Mouse (Mus musculus) stomach, postnatal 0 days (tissue): ENCODE data around the gene Ubxn6. TPM values are rescaled to one million over a fixed set of nuclear protein-coding genes. Genes with fewer than 3 reads are reported as not detected.

ENCODE experiments used
- ATAC-seq: fragments of 200-750 bp; cut with Nextera tagmentation; 2 replicates; pipeline ENCODE4 v1.8.0; 2017; ENCODE audit not compliant: low FRiP score, low TSS enrichment
- DNase-seq: peaks from one replicate; pipeline ENCODE4 v3.0.0-alpha.2; 2016; ENCODE audit warnings: low spot score
- H3K27ac ChIP-seq: fragments of 300-500 bp; sonication (generic); replicated peaks from 2 replicates; pipeline ENCODE4 v1.5.1; 2014; ENCODE audit warnings: mild to moderate bottlenecking, control low read depth
- H3K27me3 ChIP-seq: fragments of 300-500 bp; sonication (generic); 2 replicates; pipeline ENCODE4 v1.6.1; 2014; ENCODE audit warnings: low read length; ENCODE audit not compliant: control insufficient read depth, insufficient read depth
- H3K36me3 ChIP-seq: fragments of 300-500 bp; sonication (generic); 2 replicates; pipeline ENCODE4 v1.6.1; 2014; ENCODE audit warnings: low read length, mixed read lengths; ENCODE audit not compliant: control insufficient read depth, insufficient read depth
- H3K4me1 ChIP-seq: fragments of 300-500 bp; sonication (generic); replicated peaks from 2 replicates; pipeline ENCODE4 v1.6.1; 2014; ENCODE audit warnings: antibody characterized with exemption; ENCODE audit not compliant: control insufficient read depth, insufficient read depth
- H3K4me2 ChIP-seq: fragments of 300-500 bp; sonication (generic); replicated peaks from 2 replicates; pipeline ENCODE4 v1.6.1; 2014; ENCODE audit warnings: low read depth, mild to moderate bottlenecking, control low read depth, moderate library complexity
- H3K4me3 ChIP-seq: fragments of 300-500 bp; sonication (generic); 2 replicates; pipeline ENCODE4 v1.5.1; 2014; ENCODE audit warnings: low read depth, low read length, control low read depth
- H3K9ac ChIP-seq: fragments of 300-500 bp; sonication (generic); 2 replicates; pipeline ENCODE4 v1.6.1; 2014; ENCODE audit warnings: mild to moderate bottlenecking, low read length, control low read depth, mixed read lengths
- H3K9me3 ChIP-seq: fragments of 300-500 bp; sonication (generic); 2 replicates; pipeline ENCODE4 v1.6.1; 2016; ENCODE audit warnings: low read length; ENCODE audit not compliant: control insufficient read depth
- CTCF ChIP-seq: IDR thresholded peaks from 2 replicates; pipeline ENCODE4 v1.5.1; 2016; ENCODE audit warnings: antibody characterized with exemption, low read depth, mild to moderate bottlenecking, moderate library complexity
- EP300 ChIP-seq: optimal IDR thresholded peaks from 2 replicates; pipeline ENCODE3; 2016; ENCODE audit warnings: antibody characterized with exemption
- WGBS: fragments of 180-500 bp; shearing (Covaris S2); extraction: QIAGEN DNeasy Blood & Tissue Kit; methylation state at CpG from one replicate; pipeline ENCODE4 v1.1.7; 2014; 5-methylcytosine and 5-hydroxymethylcytosine counted together
- polyA plus RNA-seq: library from polyadenylated mRNA; unstranded; fragments of >200 nt; fragmentation: Nextera tagmentation; extraction: Ambion mirVana; gene quantifications from 2 replicates; pipeline ENCODE4 v1.2.1, GENCODE M21; 2015

Gene Ubxn6
- polyA plus RNA-seq, 1 experiment from 2014 or later, result 43.0 TPM

DNA sequence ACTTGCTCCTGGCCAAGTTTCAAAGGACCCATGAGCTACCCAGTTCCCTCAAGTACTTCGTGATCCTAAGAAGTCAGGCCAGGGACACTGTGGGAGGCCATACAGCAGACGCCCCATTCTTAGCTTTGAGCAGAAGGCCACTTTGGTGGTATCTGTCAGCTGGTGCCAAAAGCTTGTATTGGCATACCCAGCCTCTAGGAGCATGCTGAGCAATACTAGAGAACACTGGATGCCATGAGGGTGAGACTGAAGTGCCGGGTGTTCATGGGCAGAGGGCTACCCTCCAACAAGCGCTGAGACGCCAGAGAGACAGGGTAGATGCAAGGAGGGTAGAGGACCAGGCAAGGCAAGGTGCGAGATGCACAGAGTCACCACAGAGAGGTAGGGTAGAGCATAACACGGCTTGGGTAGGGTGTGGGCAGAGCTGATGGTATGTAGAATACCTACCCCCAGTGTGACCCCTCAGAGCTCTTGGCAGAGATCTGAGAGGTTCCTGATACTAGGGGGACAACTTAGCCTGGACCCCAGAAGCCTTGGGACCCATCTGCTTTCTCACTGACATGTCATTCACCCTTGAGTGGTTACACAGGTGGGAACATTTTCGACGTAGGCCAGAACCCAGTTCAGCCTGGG lies 44.5 kb downstream of the Ubxn6 start:
- H3K9ac ChIP-seq, result no peak overlapping the region
- peaks cover 8% of the 10 kb centered on the region for H3K4me1 ChIP-seq
- 88% methylated on average over 9 of the region's 9 CpGs for WGBS
- no peak overlapping the region for H3K4me3 ChIP-seq
- peaks cover 2% of the 10 kb centered on the region; the same call in 1 of the 2 replicates for H3K36me3 ChIP-seq
- DNase-seq (no peak), ATAC-seq (no peak)
- no peak overlapping the region for H3K4me2 ChIP-seq
- H3K9me3 ChIP-seq, result no peaks in the 10 kb centered on the region
- H3K27me3 ChIP-seq, result no peaks in the 10 kb centered on the region
- no peak overlapping the region for H3K27ac ChIP-seq
- TF ChIP-seq EP300 (no peak), CTCF (no peak)

DNA sequence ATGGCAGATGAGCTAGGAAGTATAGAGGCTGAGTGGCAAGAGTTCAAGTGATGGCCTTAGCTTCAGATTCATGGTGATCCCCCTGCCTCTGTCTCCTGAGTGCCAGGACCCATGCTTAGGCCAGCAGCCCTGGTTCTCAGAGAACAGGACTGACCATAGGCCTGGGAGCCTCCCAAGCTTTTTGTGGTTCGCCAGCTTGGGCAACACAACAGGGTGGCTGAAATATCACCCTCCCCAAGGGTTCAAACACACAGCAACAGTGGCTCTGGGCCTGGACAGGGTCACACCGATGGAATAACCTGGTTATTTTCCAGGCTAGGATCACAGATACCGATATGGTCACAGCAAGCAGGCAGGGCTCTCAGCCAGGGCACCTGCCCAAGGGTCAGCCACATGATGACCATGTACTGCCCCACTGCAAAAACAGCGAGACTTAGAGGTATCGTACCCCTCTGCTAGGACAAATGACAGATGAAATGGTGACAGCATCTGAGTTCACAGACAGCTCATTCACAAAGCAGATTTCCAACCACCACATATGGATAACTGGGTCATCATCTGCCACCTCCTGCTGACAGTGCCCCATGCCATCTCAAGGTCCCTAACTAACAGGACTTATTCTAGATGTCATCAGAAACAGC lies 46.9 kb downstream of the Ubxn6 start:
- no peaks in the 10 kb centered on the region for H3K27me3 ChIP-seq
- TF ChIP-seq CTCF (no peak), EP300 (no peak)
- H3K4me1 ChIP-seq, result peaks cover 2% of the 10 kb centered on the region
- H3K36me3 ChIP-seq, result peaks cover 2% of the 10 kb centered on the region; the same call in 1 of the 2 replicates
- no peak overlapping the region for H3K4me3 ChIP-seq
- H3K9me3 ChIP-seq, result no peaks in the 10 kb centered on the region
- no peak overlapping the region for H3K9ac ChIP-seq
- 0 out of 2 replicates have a peak overlapping the region, but pooled peaks have one; percentile 40 for H3K27ac ChIP-seq
- WGBS, result 85% methylated on average over 5 of the region's 5 CpGs
- ATAC-seq, result no peak
- no peak for DNase-seq
- H3K4me2 ChIP-seq, result no peak overlapping the region

DNA sequence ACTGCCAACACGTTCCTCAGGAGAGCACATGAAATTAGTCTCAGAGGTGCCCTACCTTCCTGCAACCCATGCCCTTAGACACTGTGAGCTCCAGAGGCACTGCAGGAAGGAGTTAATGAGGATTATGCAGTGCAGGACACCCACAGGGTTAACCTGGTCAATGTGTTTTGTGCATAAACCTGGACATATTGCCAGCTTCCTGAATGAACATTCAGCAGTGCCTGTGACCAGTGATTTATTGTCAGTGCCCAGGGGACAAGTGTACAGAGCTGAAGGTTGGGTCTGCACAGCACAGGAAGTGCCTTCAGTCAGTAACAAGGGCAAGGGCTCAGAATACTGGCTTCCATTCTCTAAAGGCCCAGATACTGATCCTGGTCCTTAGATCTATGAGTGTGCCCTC lies 47.9 kb downstream of the Ubxn6 start:
- H3K27ac ChIP-seq, result 0 out of 2 replicates have a peak overlapping the region, but pooled peaks have one; percentile 40
- ATAC-seq (no peak), DNase-seq (no peak)
- no peak overlapping the region for H3K4me2 ChIP-seq
- H3K36me3 ChIP-seq, result peaks cover 2% of the 10 kb centered on the region; the same call in 1 of the 2 replicates
- no peaks in the 10 kb centered on the region for H3K27me3 ChIP-seq
- H3K4me1 ChIP-seq, result no peaks in the 10 kb centered on the region
- 58% methylated on average over 1 of the region's 1 CpGs for WGBS
- TF ChIP-seq EP300, result no peak
- no peak overlapping the region for H3K4me3 ChIP-seq
- no peaks in the 10 kb centered on the region for H3K9me3 ChIP-seq
- no peak overlapping the region for H3K9ac ChIP-seq

DNA sequence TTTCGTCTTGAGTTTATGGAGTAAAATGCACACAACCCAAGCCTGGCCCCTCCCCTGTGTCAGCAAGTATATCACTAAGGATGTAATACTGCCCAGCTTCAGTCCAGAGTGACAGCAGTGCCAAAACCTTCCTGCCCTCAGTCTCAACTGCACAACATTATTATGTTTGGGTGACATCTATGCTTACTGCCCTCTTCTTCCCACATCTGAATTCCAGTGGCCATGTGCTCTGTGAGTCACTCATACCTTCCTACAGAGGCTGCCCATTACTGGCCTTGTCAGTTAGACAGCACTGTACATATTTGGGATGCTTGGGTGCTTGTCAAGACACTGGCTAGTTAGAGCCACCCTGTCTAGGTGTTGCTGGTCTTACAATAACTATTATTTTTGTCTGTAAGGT lies 48.5 kb downstream of the Ubxn6 start:
- H3K9me3 ChIP-seq, result no peaks in the 10 kb centered on the region
- H3K9ac ChIP-seq, result no peak overlapping the region
- H3K36me3 ChIP-seq, result peaks cover 2% of the 10 kb centered on the region; the same call in 1 of the 2 replicates
- no peak overlapping the region for H3K4me3 ChIP-seq
- H3K4me1 ChIP-seq, result no peaks in the 10 kb centered on the region
- DNase-seq (no peak), ATAC-seq (no peak)
- TF ChIP-seq CTCF (no peak), EP300 (no peak)
- 75% methylated on average over 1 of the region's 1 CpGs for WGBS
- 0 out of 2 replicates have a peak overlapping the region, but pooled peaks have one; percentile 45 for H3K27ac ChIP-seq
- no peaks in the 10 kb centered on the region for H3K27me3 ChIP-seq
- no peak overlapping the region for H3K4me2 ChIP-seq

DNA sequence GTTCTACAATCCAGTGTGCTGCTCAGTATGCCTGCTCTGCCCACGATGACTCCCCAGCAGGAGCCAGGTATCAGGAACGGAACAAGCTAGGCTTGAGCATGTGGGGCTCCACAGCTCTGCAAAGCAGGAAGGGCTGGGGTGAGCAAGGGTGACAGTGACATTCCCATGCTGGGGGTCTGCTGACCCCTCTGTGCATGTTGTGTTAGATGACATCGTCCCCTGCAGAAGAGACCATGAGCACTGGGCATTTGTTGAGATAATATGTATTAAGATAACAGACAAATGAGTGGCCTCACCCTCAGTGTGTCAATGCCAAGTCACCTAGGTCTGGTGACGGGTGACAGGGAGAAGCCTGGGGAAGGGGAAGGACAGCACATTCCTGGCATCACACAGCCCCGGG lies 49.9 kb downstream of the Ubxn6 start:
- no peak for TF ChIP-seq EP300
- no peak for TF ChIP-seq CTCF
- 66% methylated on average over 5 of the region's 5 CpGs for WGBS
- Histone ChIP-seq H3K4me2 (no peak overlapping the region), H3K27me3 (no peaks in the 10 kb centered on the region), H3K9me3 (no peaks in the 10 kb centered on the region), H3K27ac (0 out of 2 replicates have a peak overlapping the region, but pooled peaks have one; percentile 20), H3K4me1 (no peaks in the 10 kb centered on the region), H3K4me3 (no peak overlapping the region), H3K36me3 (peaks cover 2% of the 10 kb centered on the region; the same call in 1 of the 2 replicates), H3K9ac (no peak overlapping the region)
- ATAC-seq (no peak), DNase-seq (no peak)

DNA sequence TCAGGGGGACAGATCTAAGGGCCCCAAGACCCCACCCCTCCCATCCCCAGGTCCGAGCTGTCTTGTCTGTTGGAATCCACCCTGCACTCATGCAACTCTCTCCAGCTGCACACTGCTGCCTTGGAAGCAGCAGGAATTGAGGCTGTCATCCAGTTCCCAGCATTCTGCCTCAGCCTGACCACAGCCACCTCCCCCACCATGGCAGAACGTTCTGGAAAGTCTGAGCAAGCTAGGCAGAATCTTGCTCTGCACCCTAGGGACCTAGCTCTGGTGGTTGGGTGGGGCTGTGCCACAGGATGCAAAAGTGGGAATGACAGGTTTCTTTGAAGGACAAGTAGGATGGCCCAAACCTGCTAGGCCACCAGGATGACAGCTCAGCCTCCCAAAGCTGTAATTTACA lies 50.4 kb downstream of the Ubxn6 start:
- Histone ChIP-seq H3K9me3 (no peaks in the 10 kb centered on the region), H3K27ac (peak overlapping the region; percentile 76; the same call in 1 of the 2 replicates), H3K4me3 (no peak overlapping the region), H3K36me3 (peaks cover 2% of the 10 kb centered on the region; the same call in 1 of the 2 replicates), H3K27me3 (no peaks in the 10 kb centered on the region), H3K4me2 (no peak overlapping the region), H3K9ac (no peak overlapping the region), H3K4me1 (no peaks in the 10 kb centered on the region)
- ATAC-seq (no peak), DNase-seq (no peak)
- no peak for TF ChIP-seq CTCF
- no peak for TF ChIP-seq EP300
- WGBS, result 52% methylated on average over 2 of the region's 2 CpGs
